In the genomic region with DNA sequence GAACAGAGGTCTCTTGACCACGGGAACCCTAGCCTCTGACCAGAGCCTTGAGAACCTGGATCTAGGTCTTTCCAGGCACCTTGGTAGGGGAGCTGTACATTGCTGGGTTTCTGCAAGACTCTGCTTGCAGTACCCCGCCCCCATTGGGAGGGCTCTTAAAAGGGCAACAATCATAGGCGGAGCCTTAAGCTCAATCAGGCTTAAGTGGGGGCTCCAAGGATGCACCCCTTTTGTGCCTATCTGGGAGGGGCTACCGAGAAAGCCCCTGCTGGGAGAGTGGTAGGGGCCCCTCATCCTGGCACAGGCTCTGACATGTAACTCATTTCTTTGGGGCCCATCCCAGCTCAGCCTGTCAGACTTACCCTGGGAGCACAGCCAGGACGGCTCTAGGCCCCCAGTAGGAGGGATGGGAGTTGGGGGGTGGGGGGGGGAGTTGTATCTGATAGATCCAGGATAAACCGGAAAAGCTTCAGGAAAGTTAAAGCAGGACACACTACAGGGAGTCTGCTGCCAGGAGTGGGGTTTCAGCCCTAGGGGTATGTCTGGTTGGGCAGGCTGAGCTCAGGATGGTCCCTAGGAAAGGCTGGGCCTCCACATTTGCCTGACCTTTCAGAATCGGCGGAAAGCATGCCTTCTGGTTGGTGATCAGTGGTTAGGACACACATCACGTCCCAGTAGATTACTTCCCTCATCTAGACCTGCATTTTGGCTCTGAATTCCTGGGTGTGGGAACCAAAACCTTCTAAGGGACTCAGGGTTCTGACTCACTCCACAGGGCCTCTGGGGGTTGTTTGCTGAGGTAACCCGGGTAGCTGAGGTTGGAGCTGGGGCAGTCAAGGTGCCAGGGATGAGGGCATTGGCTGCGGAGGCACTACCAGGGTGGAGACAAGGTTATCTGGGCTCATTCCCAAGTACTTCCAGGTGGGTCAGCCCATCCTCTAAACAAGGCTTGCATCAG, we compare ENCODE assay signal across 8 mouse cellular contexts. TPM values are rescaled to one million over a fixed set of nuclear protein-coding genes. Genes with fewer than 3 reads are reported as not detected.
DNase-seq lines count a peak whose midpoint lies in the region; ATAC-seq and TF ChIP-seq lines count a peak whose summit lies in the region.

No protein-coding gene starts in this region.

- H3K27me3 ChIP-seq in heart, embryonic 11.5 days (ENCODE audit: control insufficient read depth, insufficient read depth, low read length) = 0 out of 2 replicates have a peak, but pooled peaks cover 3% of the 10 kb centered on the region
- no peaks in the 10 kb centered on the region for H3K27me3 ChIP-seq in kidney, embryonic 14.5 days (ENCODE audit: control insufficient read depth, insufficient read depth, low read length)
- H3K27me3 ChIP-seq in lung, embryonic 14.5 days (ENCODE audit: insufficient read depth, low read length) = no peaks in the 10 kb centered on the region

- H3K27ac ChIP-seq in heart, embryonic 11.5 days (ENCODE audit: low read depth, low read length) = no peak overlapping the region
- no peak overlapping the region for H3K27ac ChIP-seq in kidney, embryonic 14.5 days (ENCODE audit: low read depth, low read length)
- H3K27ac ChIP-seq in lung, embryonic 14.5 days (ENCODE audit: low read depth) = no peak overlapping the region

- no peaks in the 10 kb centered on the region for H3K9me3 ChIP-seq in heart, embryonic 11.5 days (replicated peaks; ENCODE audit: control insufficient read depth, low read length)
- H3K9me3 ChIP-seq in kidney, embryonic 14.5 days (ENCODE audit: control insufficient read depth, low read length) = no peaks in the 10 kb centered on the region
- H3K9me3 ChIP-seq in lung, embryonic 14.5 days (ENCODE audit: low read depth, low read length) = no peaks in the 10 kb centered on the region

- H3K9ac ChIP-seq in heart, embryonic 11.5 days (ENCODE audit: low read depth, low read length) = peak overlapping the region; percentile 23; the same call in 1 of the 2 replicates
- no peak overlapping the region for H3K9ac ChIP-seq in kidney, embryonic 14.5 days (ENCODE audit: low read depth, low read length)
- no peak overlapping the region; the same call in 1 of the 2 replicates for H3K9ac ChIP-seq in lung, embryonic 14.5 days

- DNase-seq in urinary bladder, adult 18-20 months (ENCODE audit: low spot score in 2 of 2) = peak; percentile 59 to 66
- no peak for DNase-seq in urinary bladder, postnatal 10 days (ENCODE audit: low spot score)
- peak; percentile 73 to 81 for DNase-seq in cerebellum, postnatal 14 days
- DNase-seq in lung, embryonic 14.5 days = peak; percentile 78
- DNase-seq in right cerebral cortex, adult 2 months (ENCODE audit: low spot score in 2 of 2) = peak; percentile 60 to 72
- no peak for DNase-seq in gastrocnemius, postnatal 25 days

- 21% methylated on average over 11 of the region's 11 CpGs for whole genome bisulfite sequencing in heart, embryonic 11.5 days (ENCODE audit: insufficient replicate concordance)
- WGBS in kidney, embryonic 14.5 days = 24% methylated on average over 11 of the region's 11 CpGs
- 18% methylated on average over 11 of the region's 11 CpGs for WGBS in lung, embryonic 14.5 days

- no peak for TF ChIP-seq CTCF in lung, embryonic 14.5 days (IDR thresholded peaks at IDR 0.05; ENCODE audit: low read depth)

- H3K4me1 ChIP-seq in heart, embryonic 11.5 days (ENCODE audit: control insufficient read depth, insufficient read depth, low read length) = peaks cover 9% of the 10 kb centered on the region
- H3K4me1 ChIP-seq in kidney, embryonic 14.5 days (ENCODE audit: control insufficient read depth, insufficient read depth, low read length) = peaks cover 13% of the 10 kb centered on the region; the same call in 1 of the 2 replicates
- peaks cover 9% of the 10 kb centered on the region; the same call in 1 of the 2 replicates for H3K4me1 ChIP-seq in lung, embryonic 14.5 days (ENCODE audit: insufficient read depth)

- no peak overlapping the region for H3K4me3 ChIP-seq in heart, embryonic 11.5 days (ENCODE audit: low read depth, low read length)
- H3K4me3 ChIP-seq in kidney, embryonic 14.5 days (ENCODE audit: low read length) = no peak overlapping the region
- H3K4me3 ChIP-seq in lung, embryonic 14.5 days (ENCODE audit: low read depth, low read length) = no peak overlapping the region

- peaks cover 23% of the 10 kb centered on the region for H3K36me3 ChIP-seq in heart, embryonic 11.5 days (ENCODE audit: control insufficient read depth, insufficient read depth, low read length)
- H3K36me3 ChIP-seq in kidney, embryonic 14.5 days (ENCODE audit: control insufficient read depth, insufficient read depth, low read length) = peaks cover 41% of the 10 kb centered on the region
- peaks cover 41% of the 10 kb centered on the region for H3K36me3 ChIP-seq in lung, embryonic 14.5 days (ENCODE audit: insufficient read depth)

- peak; percentile 55; the same call in 1 of the 2 replicates for ATAC-seq in heart, embryonic 11.5 days (replicated peaks; ENCODE audit: insufficient number of reproducible peaks, low FRiP score, low TSS enrichment)
- peak; percentile 71 for ATAC-seq in kidney, embryonic 14.5 days (ENCODE audit: low FRiP score, low TSS enrichment)
- peak; percentile 86 for ATAC-seq in lung, embryonic 14.5 days (ENCODE audit: insufficient read depth)

- H3K4me2 ChIP-seq in heart, embryonic 11.5 days = peak overlapping the region; percentile 55
- H3K4me2 ChIP-seq in kidney, embryonic 14.5 days (replicated peaks; ENCODE audit: low read depth, low read length) = peak overlapping the region; percentile 19
- H3K4me2 ChIP-seq in lung, embryonic 14.5 days = peak overlapping the region; percentile 46

RNA-seq across cellular contexts. Expression of a gene that starts 8.8 kb away (rescaled TPM):
- polyA plus RNA-seq in heart, embryonic 11.5 days (2014; fragmentation: Nextera tagmentation; extraction: Ambion mirVana) = 3.1 and 3.7 TPM in 2 replicates
- polyA plus RNA-seq in kidney, embryonic 14.5 days (2014; fragmentation: Nextera tagmentation; extraction: Ambion mirVana) = 22.1 and 27.9 TPM in 2 replicates
- 8.3 and 9.4 TPM in 2 replicates for polyA plus RNA-seq in lung, embryonic 14.5 days (2014; fragmentation: Nextera tagmentation; extraction: Ambion mirVana)
- 1 to 10 TPM; 4.8 to 5.9 TPM for total RNA-seq in gastrocnemius, postnatal 25 days (2021)

RNA-seq across cellular contexts. Expression of a gene that starts 20.9 kb away (rescaled TPM):
- 103 and 114 TPM in 2 replicates for polyA plus RNA-seq in heart, embryonic 11.5 days (2014; fragmentation: Nextera tagmentation; extraction: Ambion mirVana)
- polyA plus RNA-seq in kidney, embryonic 14.5 days (2014; fragmentation: Nextera tagmentation; extraction: Ambion mirVana) = 106 and 120 TPM in 2 replicates
- polyA plus RNA-seq in lung, embryonic 14.5 days (2014; fragmentation: Nextera tagmentation; extraction: Ambion mirVana) = 118 and 119 TPM in 2 replicates
- total RNA-seq in gastrocnemius, postnatal 25 days (2021) = 100 to 1,000 TPM; 105 to 114 TPM

RNA-seq across cellular contexts. Expression of a gene that starts 40.5 kb away (rescaled TPM):
- polyA plus RNA-seq in heart, embryonic 11.5 days (2014; fragmentation: Nextera tagmentation; extraction: Ambion mirVana) = 25.0 and 28.9 TPM in 2 replicates
- polyA plus RNA-seq in kidney, embryonic 14.5 days (2014; fragmentation: Nextera tagmentation; extraction: Ambion mirVana) = 48.9 and 51.4 TPM in 2 replicates
- 76.5 and 79.7 TPM in 2 replicates for polyA plus RNA-seq in lung, embryonic 14.5 days (2014; fragmentation: Nextera tagmentation; extraction: Ambion mirVana)
- under 1 TPM in 1 of 2 experiments, not detected in 1; 0.32 TPM for total RNA-seq in gastrocnemius, postnatal 25 days (2021)

RNA-seq across cellular contexts. Expression of a gene that starts 59.4 kb away (rescaled TPM):
- polyA plus RNA-seq in heart, embryonic 11.5 days (2014; fragmentation: Nextera tagmentation; extraction: Ambion mirVana) = 70.4 and 77.2 TPM in 2 replicates
- not detected in 2 replicates for polyA plus RNA-seq in kidney, embryonic 14.5 days (2014; fragmentation: Nextera tagmentation; extraction: Ambion mirVana)
- polyA plus RNA-seq in lung, embryonic 14.5 days (2014; fragmentation: Nextera tagmentation; extraction: Ambion mirVana) = 0.75 and 4.7 TPM in 2 replicates
- total RNA-seq in gastrocnemius, postnatal 25 days (2021) = not detected

Comparison
In these comparisons a context has a peak if more than half of its experiments do, and no peak if none do; other contexts are left out.
1. DNase-seq: peak in urinary bladder, adult 18-20 months (2 of 2), cerebellum, postnatal 14 days (2 of 2), lung, embryonic 14.5 days (single experiment) and right cerebral cortex, adult 2 months (2 of 2); none in urinary bladder, postnatal 10 days (single experiment) and gastrocnemius, postnatal 25 days (single experiment).
2. Peak in every context shown above with its lines, with median percentiles within 50 percentile points of each other: ATAC-seq and H3K4me2 ChIP-seq.